Mouse (Mus musculus): ENCODE results near the gene Slc16a11. TPM values are rescaled to one million over a fixed set of nuclear protein-coding genes. Genes with fewer than 3 reads are reported as not detected.
A peak's percentile ranks its signal among the peaks of the same experiment; 100 is the strongest.

The Slc16a11 gene
- polyA plus RNA-seq, 1 experiment from 2014 or later, result 0.50 TPM

MicroRNAs within 50 kb of the gene (microRNA counts, 519-probe panel; counts per million panel counts)
- 3,009 counts per million, percentile 65 among the panel's probes with 10 or more counts for microRNA mmu-miR-195
- 171 counts per million, percentile 57 among the panel's probes with 10 or more counts for microRNA mmu-miR-497

Small RNA genes within 50 kb of the gene (microRNA-seq; reads per million reads assigned to microRNA genes)
- gene Mir195a, result 303 reads per million, percentile 64 among the genes with 10 or more reads in this experiment
- gene Mir497, result not detected
- not detected for gene Mir497b

Other genes with a start within 250 kb of the Slc16a11 start
- 5.3 and 5.9 TPM in 2 replicates for gene Cldn7, start 248.0 kb upstream of the Slc16a11 start, polyA plus RNA-seq (2014; fragmentation: Nextera tagmentation; extraction: Ambion mirVana)
- gene Ctdnep1, start 231.6 kb upstream of the Slc16a11 start, polyA plus RNA-seq (2014; fragmentation: Nextera tagmentation; extraction: Ambion mirVana), result 21.5 and 23.3 TPM in 2 replicates
- gene Elp5, start 230.2 kb upstream of the Slc16a11 start, polyA plus RNA-seq (2014; fragmentation: Nextera tagmentation; extraction: Ambion mirVana), result 149 and 168 TPM in 2 replicates
- gene Gabarap, start 221.6 kb upstream of the Slc16a11 start, polyA plus RNA-seq (2014; fragmentation: Nextera tagmentation; extraction: Ambion mirVana), result 530 and 552 TPM in 2 replicates
- 54.4 and 57.6 TPM in 2 replicates for gene Phf23, start 217.0 kb upstream of the Slc16a11 start, polyA plus RNA-seq (2014; fragmentation: Nextera tagmentation; extraction: Ambion mirVana)
- gene Dvl2, start 212.2 kb upstream of the Slc16a11 start, polyA plus RNA-seq (2014; fragmentation: Nextera tagmentation; extraction: Ambion mirVana), result 35.8 and 39.0 TPM in 2 replicates
- gene Acadvl, start 197.3 kb upstream of the Slc16a11 start, polyA plus RNA-seq (2014; fragmentation: Nextera tagmentation; extraction: Ambion mirVana), result 49.3 and 54.1 TPM in 2 replicates
- gene Dlg4, start 195.8 kb upstream of the Slc16a11 start, polyA plus RNA-seq (2014; fragmentation: Nextera tagmentation; extraction: Ambion mirVana), result 14.6 and 15.0 TPM in 2 replicates
- gene Asgr1, start 158.7 kb upstream of the Slc16a11 start, polyA plus RNA-seq (2014; fragmentation: Nextera tagmentation; extraction: Ambion mirVana), result 0.41 TPM in 1 of 2 replicates, not detected in the other
- gene Asgr2, start 120.1 kb upstream of the Slc16a11 start, polyA plus RNA-seq (2014; fragmentation: Nextera tagmentation; extraction: Ambion mirVana), result 0.28 TPM in 1 of 2 replicates, not detected in the other
- gene Mgl2, start 82.4 kb upstream of the Slc16a11 start, polyA plus RNA-seq (2014; fragmentation: Nextera tagmentation; extraction: Ambion mirVana), result not detected in 2 replicates
- 0.38 and 0.39 TPM in 2 replicates for gene Clec10a, start 56.6 kb upstream of the Slc16a11 start, polyA plus RNA-seq (2014; fragmentation: Nextera tagmentation; extraction: Ambion mirVana)
- 14.3 and 16.9 TPM in 2 replicates for gene Slc16a13, start 8.3 kb downstream of the Slc16a11 start, polyA plus RNA-seq (2014; fragmentation: Nextera tagmentation; extraction: Ambion mirVana)
- gene Bcl6b, start 17.0 kb downstream of the Slc16a11 start, polyA plus RNA-seq (2014; fragmentation: Nextera tagmentation; extraction: Ambion mirVana), result 6.2 and 7.4 TPM in 2 replicates
- gene 0610010K14Rik, start 25.2 kb downstream of the Slc16a11 start, polyA plus RNA-seq (2014; fragmentation: Nextera tagmentation; extraction: Ambion mirVana), result 183 and 204 TPM in 2 replicates
- gene Gm21988, start 27.1 kb downstream of the Slc16a11 start, polyA plus RNA-seq (2014; fragmentation: Nextera tagmentation; extraction: Ambion mirVana), result 10.8 and 11.5 TPM in 2 replicates
- gene Rnasek, start 27.1 kb downstream of the Slc16a11 start, polyA plus RNA-seq (2014; fragmentation: Nextera tagmentation; extraction: Ambion mirVana), result 151 and 160 TPM in 2 replicates
- 4.0 and 4.7 TPM in 2 replicates for gene Alox12, start 42.6 kb downstream of the Slc16a11 start, polyA plus RNA-seq (2014; fragmentation: Nextera tagmentation; extraction: Ambion mirVana)
- not detected in 2 replicates for gene Alox12e, start 109.9 kb downstream of the Slc16a11 start, polyA plus RNA-seq (2014; fragmentation: Nextera tagmentation; extraction: Ambion mirVana)
- not detected in 2 replicates for gene Alox15, start 139.3 kb downstream of the Slc16a11 start, polyA plus RNA-seq (2014; fragmentation: Nextera tagmentation; extraction: Ambion mirVana)
- gene Pelp1, start 197.3 kb downstream of the Slc16a11 start, polyA plus RNA-seq (2014; fragmentation: Nextera tagmentation; extraction: Ambion mirVana), result 38.3 and 41.8 TPM in 2 replicates
- 24.2 and 31.0 TPM in 2 replicates for gene Arrb2, start 219.9 kb downstream of the Slc16a11 start, polyA plus RNA-seq (2014; fragmentation: Nextera tagmentation; extraction: Ambion mirVana)
- gene Med11, start 239.2 kb downstream of the Slc16a11 start, polyA plus RNA-seq (2014; fragmentation: Nextera tagmentation; extraction: Ambion mirVana), result 39.1 and 41.6 TPM in 2 replicates
- gene Zmynd15, start 246.7 kb downstream of the Slc16a11 start, polyA plus RNA-seq (2014; fragmentation: Nextera tagmentation; extraction: Ambion mirVana), result 0.19 TPM in 1 of 2 replicates, not detected in the other
- 0.84 and 0.93 TPM in 2 replicates for gene Cxcl16, start 247.2 kb downstream of the Slc16a11 start, polyA plus RNA-seq (2014; fragmentation: Nextera tagmentation; extraction: Ambion mirVana)

Measured in neural tube, embryonic 11.5 days (tissue).